In the genomic region with DNA sequence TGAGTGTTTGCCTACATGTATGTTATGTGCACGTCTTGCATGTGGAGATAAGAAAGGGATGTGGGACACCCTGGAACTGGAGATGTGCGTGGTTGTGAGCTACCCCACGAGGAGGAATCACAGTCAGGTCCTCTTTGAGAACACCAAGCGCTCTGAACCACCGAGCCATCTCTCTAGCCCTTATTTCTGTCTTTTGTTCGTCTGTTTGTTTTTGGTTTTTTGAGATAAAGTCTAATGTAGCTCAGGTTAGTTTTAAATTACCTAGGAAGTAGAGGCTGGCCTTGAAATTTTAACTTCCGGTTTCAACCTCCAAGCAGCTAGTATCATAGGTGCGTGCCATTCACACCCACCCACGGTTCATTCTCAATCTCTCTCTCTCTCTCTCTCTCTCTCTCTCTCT, we compare ENCODE assay signal across 17 mouse cellular contexts. TPM values are rescaled to one million over a fixed set of nuclear protein-coding genes. Genes with fewer than 3 reads are reported as not detected.
DNase-seq lines count a peak whose midpoint lies in the region; ATAC-seq lines count a peak whose summit lies in the region.
"Had no signal": no experiment of that assay in that cellular context is flagged by ENCODE, and none has a peak within 500 bp of the region (broad histone marks: within the 10 kb centered on the region; RNA-seq: fewer than 3 reads in every experiment).

No protein-coding gene starts in this region.

- H3K9me3 ChIP-seq in liver, embryonic 12.5 days (replicated peaks): no peaks in the 10 kb centered on the region
- H3K9me3 ChIP-seq: forebrain, embryonic 10.5 days; hindbrain, embryonic 15.5 days; kidney, embryonic 15.5 days; limb, embryonic 13.5 days; neural tube, embryonic 13.5 days had no signal

- no peak for DNase-seq in liver
- peak; percentile 77 for DNase-seq in CD4-positive helper T cell, adult 2 months (ENCODE audit: low read depth, low spot score)
- peak; percentile 31 for DNase-seq in R1 (ENCODE audit: low read depth, low spot score)
- DNase-seq in kidney, postnatal 14 days: no peak
- DNase-seq in ovary, postnatal 36 days (ENCODE audit: low spot score): no peak
- no peak for DNase-seq in frontal cortex, adult 2 months (ENCODE audit: extremely low spot score in 1 of 2, low spot score in 1 of 2)

- no peak for ATAC-seq in liver, embryonic 12.5 days
- ATAC-seq in megakaryocyte, adult 5-6 weeks (ENCODE audit: poor library complexity, severe bottlenecking): peak; percentile 42; the same call in 1 of the 2 replicates
- ATAC-seq: intestine, postnatal 0 days had no signal

- H3K27me3 ChIP-seq in liver, embryonic 12.5 days (replicated peaks): no peaks in the 10 kb centered on the region
- H3K27me3 ChIP-seq: hindbrain, embryonic 15.5 days; kidney, embryonic 15.5 days; limb, embryonic 13.5 days; neural tube, embryonic 13.5 days had no signal

- peaks cover 84% of the 10 kb centered on the region for H3K36me3 ChIP-seq in liver, embryonic 12.5 days
- H3K36me3 ChIP-seq: hindbrain, embryonic 15.5 days; neural tube, embryonic 13.5 days had no signal

- peak overlapping the region; percentile 15; the same call in 1 of the 2 replicates for H3K27ac ChIP-seq in liver, embryonic 12.5 days
- H3K27ac ChIP-seq: forebrain, embryonic 10.5 days; hindbrain, embryonic 15.5 days; kidney, embryonic 15.5 days; neural tube, embryonic 13.5 days had no signal

- 79% methylated on average over 9 of the region's 9 CpGs for WGBS in liver, embryonic 12.5 days (ENCODE audit: insufficient replicate concordance)

- H3K9ac ChIP-seq in liver, embryonic 12.5 days: no peak overlapping the region
- H3K9ac ChIP-seq: forebrain, postnatal 0 days; hindbrain, embryonic 15.5 days; kidney, embryonic 15.5 days; limb, embryonic 13.5 days; neural tube, embryonic 13.5 days had no signal

- no peak overlapping the region for H3K4me2 ChIP-seq in liver, embryonic 12.5 days
- H3K4me2 ChIP-seq: hindbrain, embryonic 15.5 days; kidney, embryonic 15.5 days; limb, embryonic 13.5 days; midbrain, embryonic 11.5 days; neural tube, embryonic 13.5 days had no signal

- H3K4me3 ChIP-seq in liver, embryonic 12.5 days: no peak overlapping the region
- H3K4me3 ChIP-seq: forebrain, embryonic 10.5 days; hindbrain, embryonic 15.5 days; kidney, embryonic 15.5 days; limb, embryonic 13.5 days; neural tube, embryonic 13.5 days had no signal

- peaks cover 50% of the 10 kb centered on the region for H3K4me1 ChIP-seq in liver, embryonic 12.5 days
- H3K4me1 ChIP-seq: forebrain, embryonic 10.5 days; hindbrain, embryonic 15.5 days; limb, embryonic 13.5 days; neural tube, embryonic 13.5 days had no signal

RNA-seq across cellular contexts. Expression of a gene that starts 26.7 kb away (rescaled TPM):
- polyA plus RNA-seq in liver, embryonic 12.5 days (2016; fragmentation: Nextera tagmentation; extraction: Ambion mirVana): 9.5 and 9.9 TPM in 2 replicates
- 44.0 and 52.2 TPM in 2 replicates for total RNA-seq in megakaryocyte, adult 5-6 weeks (2015)
- total RNA-seq in megakaryocyte, adult 5-6 weeks (2017): 92.3 and 104 TPM in 2 replicates
- polyA plus RNA-seq in frontal cortex, adult 2 months (2012; rRNA removed): 28.7 and 30.1 TPM in 2 replicates

RNA-seq across cellular contexts. Expression of a gene that starts 34.7 kb away (rescaled TPM):
- polyA plus RNA-seq in liver, embryonic 12.5 days (2016; fragmentation: Nextera tagmentation; extraction: Ambion mirVana): 2.2 and 2.3 TPM in 2 replicates
- 0.21 and 0.89 TPM in 2 replicates for total RNA-seq in megakaryocyte, adult 5-6 weeks (2015)
- 0.40 and 0.49 TPM in 2 replicates for total RNA-seq in megakaryocyte, adult 5-6 weeks (2017)
- polyA plus RNA-seq in frontal cortex, adult 2 months (2012; rRNA removed): 11.7 and 14.8 TPM in 2 replicates
- total RNA-seq: granulocyte monocyte progenitor cell, adult 5-6 weeks had no signal

RNA-seq across cellular contexts. Expression of a gene that starts 48.5 kb away (rescaled TPM):
- 7.1 and 8.4 TPM in 2 replicates for polyA plus RNA-seq in liver, embryonic 12.5 days (2016; fragmentation: Nextera tagmentation; extraction: Ambion mirVana)
- 7.4 and 9.8 TPM in 2 replicates for total RNA-seq in megakaryocyte, adult 5-6 weeks (2015)
- 7.7 and 11.0 TPM in 2 replicates for total RNA-seq in megakaryocyte, adult 5-6 weeks (2017)
- polyA plus RNA-seq in frontal cortex, adult 2 months (2012; rRNA removed): 27.8 and 28.2 TPM in 2 replicates

Comparison
In these comparisons a context has a peak if more than half of its experiments do, and no peak if none do; other contexts are left out.
1. DNase-seq: peak in CD4-positive helper T cell, adult 2 months (single experiment) and R1 (single experiment); none in liver (single experiment), kidney, postnatal 14 days (single experiment), ovary, postnatal 36 days (single experiment) and frontal cortex, adult 2 months (0 of 2).